Mouse (Mus musculus): ENCODE measurements around the gene Wfdc21. TPM values are rescaled to one million over a fixed set of nuclear protein-coding genes. Genes with fewer than 3 reads are reported as not detected.
A peak's percentile ranks its signal among the peaks of the same experiment; 100 is the strongest.

Wfdc21 gene
- total RNA-seq (2021) = not detected
- long read RNA-seq, experiment 1 = 0 reads
- long read RNA-seq, experiment 2, partial matches to known transcripts = 0 of 1 reads
- long read RNA-seq, experiment 2, other reads (novel, unspliced or antisense) = 0 of 1 reads

DNA sequence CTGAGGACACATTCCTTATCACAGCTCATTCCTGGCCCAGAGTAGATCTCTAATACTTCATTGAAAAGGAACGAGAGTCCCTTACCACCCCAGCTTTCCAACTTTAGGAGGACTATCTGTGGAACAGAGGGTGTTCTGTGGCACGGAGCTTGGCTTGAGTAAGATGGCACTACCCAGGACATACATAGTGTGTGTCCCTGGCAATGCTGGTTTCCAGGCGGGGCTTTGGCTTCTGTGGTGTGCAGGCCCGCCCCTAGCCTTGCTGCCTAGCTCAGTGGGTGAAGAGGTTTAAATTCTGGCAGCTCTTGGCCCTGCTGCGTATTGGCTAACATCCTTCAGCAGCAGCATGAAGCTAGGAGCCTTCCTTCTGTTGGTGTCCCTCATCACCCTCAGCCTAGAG, at the start of gene Wfdc21:
Wfdc21 (plus strand) TSS at position 260 of the 400 bp plus-strand sequence.
- no peak for DNase-seq

DNA sequence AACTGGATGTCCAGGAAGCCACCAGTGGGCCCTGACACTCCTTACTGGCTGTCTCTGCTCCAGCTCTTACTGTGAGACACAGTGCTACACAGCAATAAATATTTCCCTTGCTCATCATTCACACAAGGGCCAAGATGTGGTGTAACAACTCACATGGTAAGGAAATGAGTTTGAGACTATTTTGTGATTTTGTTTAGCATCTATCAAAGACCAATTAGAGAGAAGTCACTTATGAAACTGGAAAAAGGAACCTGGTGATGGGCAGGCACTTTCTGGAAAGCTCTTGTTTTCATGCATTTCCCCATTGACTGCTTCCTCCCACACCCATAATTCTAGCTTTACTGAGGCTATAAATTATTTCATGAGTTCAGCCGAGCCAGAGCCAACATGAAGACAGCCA, 43.0 kb upstream of the Wfdc21 start, which contains the start of gene Wfdc17:
Wfdc17 (plus strand) TSS at position 287 of the 400 bp plus-strand sequence.
- no peak for DNase-seq

DNA sequence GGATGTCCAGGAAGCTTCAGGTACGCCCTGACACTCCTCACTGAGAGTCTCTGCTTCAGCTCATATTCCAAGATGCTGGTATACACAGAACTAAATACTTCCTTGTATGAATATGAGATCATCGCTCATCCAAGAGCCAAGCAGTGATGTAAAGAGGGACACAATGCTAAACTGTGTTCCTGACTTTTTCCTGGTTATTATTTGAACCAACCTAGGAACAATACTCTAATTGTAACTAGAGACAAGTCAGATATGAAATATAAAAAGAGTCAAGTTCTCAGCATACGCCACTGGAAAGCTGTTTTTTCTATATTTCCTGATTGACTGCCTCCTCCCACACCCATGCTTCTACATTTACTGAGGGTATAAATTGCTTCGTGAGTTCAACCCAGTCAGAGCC, 38.0 kb upstream of the Wfdc21 start, which contains the start of gene Wfdc18:
Wfdc18 (plus strand) TSS at position 301 of the 400 bp plus-strand sequence.
- no peak for DNase-seq

- no peak for DNase-seq
Observed at GRCm38 (mm10) chr11:83709683-83710082, 37.1 kb upstream of the Wfdc21 start.

- DNase-seq = no peak
Observed at GRCm38 (mm10) chr11:83712671-83713070, 34.1 kb upstream of the Wfdc21 start.

- DNase-seq = no peak
Observed at GRCm38 (mm10) chr11:83713925-83714324, 32.8 kb upstream of the Wfdc21 start.

DNA sequence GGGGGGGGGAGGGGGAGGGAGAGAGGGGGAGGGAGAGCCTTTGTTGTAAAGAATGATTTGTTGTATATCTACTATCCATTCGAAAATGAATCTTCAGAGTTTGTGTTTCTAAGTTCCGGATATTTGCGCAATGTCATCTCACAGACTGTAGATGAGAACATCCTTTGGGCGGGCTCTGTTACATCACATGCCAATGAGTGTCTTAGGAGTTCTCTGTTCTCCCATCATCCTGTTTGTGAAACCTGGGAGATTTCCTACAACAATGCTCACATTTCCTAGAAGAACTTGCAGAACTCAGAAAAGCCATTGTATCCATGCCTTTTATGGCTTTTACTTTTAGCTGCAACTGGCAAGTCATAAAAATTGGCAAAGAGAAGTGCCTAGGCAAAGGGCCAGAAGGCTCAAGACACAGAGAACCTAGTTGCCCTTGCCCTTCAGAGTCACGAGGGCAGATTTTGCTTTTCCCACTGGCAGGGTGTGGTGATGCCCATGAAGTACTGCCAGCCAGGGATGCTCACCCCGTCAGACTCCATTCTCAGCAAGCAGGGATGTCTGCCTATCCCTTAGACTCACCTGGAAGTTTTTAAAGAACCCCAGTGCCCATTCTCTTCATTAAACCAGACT, 29.6 kb upstream of the Wfdc21 start:
- no peak for DNase-seq

DNA sequence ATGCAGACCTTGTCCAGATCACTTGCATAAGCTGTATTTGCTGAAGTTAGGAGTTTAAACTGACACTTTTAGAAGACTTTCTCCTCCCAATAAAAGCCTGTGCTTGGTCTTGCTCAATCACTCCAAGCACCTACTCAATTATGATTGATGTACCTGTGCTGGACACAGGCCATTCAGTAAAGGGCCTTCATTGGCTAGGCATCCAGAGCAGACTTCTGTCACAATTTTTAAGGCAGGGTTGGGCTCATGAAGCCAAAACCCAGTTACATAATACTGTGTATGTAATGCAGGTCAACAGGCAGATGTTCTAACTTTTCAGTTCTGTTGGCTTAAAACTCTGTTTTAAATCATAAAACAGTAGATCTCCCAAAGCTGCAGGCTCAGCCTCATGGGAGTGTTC, 26.0 kb upstream of the Wfdc21 start:
- no peak for DNase-seq

- DNase-seq = no peak
Observed at GRCm38 (mm10) chr11:83728757-83729432, 17.8 kb upstream of the Wfdc21 start.

- DNase-seq = no peak
Observed at GRCm38 (mm10) chr11:83731116-83731515, 15.6 kb upstream of the Wfdc21 start.

DNA sequence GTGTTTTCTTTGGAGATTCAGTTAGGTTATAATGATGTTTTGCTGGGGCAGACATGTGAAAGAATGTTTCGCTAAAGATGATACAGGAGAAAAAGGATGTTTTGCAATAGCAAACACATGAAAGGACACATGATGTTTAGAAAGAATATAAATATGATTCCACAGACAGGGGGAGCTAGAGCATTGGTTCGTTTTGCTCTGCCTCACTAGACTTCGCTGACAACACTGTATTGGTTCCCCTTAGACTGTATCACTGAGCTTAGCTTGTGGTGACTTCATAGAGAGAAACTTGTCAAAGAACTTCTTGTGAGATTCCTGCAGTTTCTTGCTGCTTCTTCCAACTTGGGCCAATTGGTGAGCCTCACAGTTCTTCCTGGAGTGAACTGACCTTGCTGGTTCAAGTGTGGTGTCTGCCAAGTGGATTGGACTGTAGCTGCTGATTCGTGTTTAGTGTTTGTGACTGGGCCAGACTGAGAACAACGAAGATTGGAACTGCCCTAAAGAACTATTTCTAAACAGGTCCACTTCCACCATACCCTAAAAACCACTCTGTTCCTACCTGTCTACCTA, 13.6 kb upstream of the Wfdc21 start:
- no peak for DNase-seq

GRCm38 (mm10) chr11:83734215-83734614, 12.5 kb upstream of the Wfdc21 start:
- DNase-seq = no peak

DNA sequence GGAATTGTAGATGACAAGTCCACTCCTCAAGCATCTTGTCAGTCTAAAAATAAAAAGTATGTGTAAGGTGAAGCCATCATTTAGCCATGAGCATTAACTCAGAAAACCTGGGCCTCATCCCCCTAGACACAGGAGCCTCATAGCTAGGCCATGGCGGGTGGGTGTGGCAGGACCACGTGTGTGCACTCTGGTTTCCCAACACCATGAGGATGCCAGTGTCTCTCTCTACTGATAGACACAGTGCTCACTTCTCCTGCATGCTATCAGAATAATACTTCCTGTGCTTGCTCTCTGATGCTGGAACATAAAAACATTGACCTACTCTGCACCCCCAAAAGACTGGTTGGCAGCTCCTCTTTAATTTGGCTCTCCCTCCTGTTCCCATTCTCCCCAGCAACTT, 10.9 kb upstream of the Wfdc21 start:
- no peak for DNase-seq

DNA sequence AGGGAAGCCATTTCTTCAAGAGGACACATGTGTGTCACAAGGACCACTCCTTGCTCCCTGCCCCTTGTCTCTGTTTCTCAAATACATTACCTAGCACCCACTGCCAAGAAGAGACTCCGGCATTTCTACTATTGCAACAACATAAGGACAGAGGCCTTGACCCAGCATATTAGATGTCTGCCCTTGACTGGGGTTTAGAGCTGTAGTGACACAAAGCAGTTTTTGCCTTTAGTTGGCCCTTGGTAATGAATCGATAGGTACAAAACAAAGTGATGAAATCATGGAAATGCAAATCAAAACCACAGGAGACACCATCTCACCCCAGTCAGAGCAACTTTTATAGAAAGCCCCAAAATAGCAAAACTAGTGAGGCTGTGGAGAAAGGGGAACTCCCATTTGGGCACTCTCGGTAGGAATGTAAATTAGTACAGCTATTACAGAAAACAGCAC, 9.6 kb upstream of the Wfdc21 start:
- DNase-seq = no peak

GRCm38 (mm10) chr11:83739241-83739640, 7.5 kb upstream of the Wfdc21 start:
- DNase-seq = peak; percentile 74

DNA sequence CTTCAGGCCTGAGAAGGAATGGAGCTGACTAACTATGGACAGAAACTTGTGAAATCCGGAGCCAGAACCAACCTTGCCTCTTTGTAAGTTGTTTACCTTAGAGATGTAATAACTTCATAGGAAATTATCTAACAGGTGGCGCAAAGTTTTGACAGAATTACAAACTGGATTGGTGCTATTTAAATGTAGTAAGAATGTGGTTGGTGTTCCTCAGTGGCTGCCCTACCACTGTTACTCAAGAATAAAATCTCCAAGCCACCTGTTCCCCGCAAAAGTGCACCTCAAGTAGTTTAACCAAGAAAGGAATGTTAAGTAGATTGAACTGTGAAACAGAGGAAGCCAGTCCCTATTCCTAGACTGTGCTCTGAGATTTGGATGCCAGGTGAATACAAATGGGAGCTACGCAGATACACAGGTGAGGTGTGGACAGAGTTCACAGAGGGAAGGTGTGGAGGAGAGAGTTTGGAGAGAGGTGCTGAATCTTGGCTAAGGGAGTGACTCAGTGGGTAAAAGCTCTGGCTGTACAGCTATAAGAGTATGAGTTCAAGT, 6.2 kb upstream of the Wfdc21 start:
- no peak for DNase-seq

DNA sequence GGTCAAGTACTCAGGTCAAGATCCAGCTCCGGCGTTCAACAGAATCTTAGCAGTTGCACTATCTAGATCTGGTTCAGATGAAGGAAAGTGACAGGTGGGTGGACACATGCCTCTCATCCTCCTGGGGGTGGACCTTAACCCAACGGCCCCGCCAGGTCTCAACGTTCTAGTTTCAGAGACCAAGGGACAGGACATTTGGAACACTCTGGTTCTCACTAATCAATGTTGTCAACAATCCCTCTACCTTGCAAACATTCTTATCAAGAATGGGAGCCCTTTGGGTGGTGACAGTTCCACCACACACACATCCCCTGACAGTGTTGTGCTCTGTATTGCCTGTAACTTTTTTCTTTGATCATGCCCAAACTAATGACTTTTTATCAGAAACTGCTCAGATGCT, 4.9 kb upstream of the Wfdc21 start:
- no peak for DNase-seq

GRCm38 (mm10) chr11:83742731-83743355, 3.9 kb upstream of the Wfdc21 start:
- no peak for DNase-seq

- no peak for DNase-seq
Observed at GRCm38 (mm10) chr11:83743525-83743924, 3.2 kb upstream of the Wfdc21 start.

DNA sequence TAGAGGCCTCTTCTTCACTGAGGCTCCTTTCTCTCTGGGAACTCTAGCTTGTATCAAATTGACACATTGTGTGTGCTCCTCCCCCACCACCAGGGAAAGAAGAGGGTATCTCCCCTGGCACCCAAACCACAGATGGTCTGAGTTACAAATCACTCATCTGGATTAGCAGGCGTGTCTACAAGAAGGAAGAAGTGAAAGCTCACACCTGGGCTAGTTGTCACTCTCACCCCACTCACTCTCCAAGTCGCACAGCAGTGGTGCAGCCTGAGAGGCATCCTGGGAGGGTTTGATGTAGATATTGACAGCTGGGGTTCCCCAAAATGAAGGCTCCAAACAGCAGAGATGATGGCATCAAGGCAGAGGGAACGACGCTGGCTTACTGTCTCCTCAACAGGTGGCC, 588 bp upstream of the Wfdc21 start:
- no peak for DNase-seq

DNA sequence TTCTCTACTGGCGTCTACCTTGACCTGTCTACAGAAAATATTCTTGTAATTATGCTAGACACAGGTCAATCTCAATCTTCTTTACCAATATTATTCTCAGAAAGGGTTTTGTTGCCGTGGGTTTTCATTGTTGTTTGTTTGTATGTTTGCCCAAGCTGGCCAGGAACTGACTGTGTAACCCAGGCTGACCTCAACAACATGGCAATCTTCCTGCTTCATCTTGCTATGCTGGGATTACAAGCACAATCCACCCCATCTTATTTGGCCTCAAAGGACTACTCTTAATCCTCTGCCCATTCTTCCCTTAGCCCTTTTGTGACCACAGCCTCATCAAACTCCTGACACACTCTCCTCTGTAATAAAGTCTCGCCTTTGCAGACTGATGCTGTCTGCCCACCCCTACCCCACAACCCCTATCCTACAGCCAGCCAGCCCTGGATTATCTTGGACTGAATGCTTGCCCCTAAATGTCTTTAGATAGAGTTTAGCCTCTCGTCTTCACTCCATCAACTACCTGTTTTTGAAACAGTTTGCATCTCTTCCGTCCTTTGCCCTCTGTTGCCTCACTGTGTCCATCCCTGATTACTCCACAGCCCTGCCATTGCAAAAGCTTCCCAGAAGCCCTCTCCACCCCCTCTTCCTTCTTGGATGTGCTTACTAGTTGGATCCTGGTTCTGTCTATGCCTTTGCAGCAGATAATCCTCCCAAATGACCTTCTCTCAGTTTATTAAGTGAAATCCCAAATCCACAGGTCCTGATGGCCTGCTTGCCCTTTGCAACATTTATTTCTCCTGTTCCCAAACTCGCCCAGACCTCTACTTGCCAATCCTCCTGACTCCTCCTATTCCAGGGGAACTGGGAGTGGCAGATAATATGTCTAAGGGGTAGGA, 881 bp downstream of the Wfdc21 start:
- no peak for DNase-seq

All from gastrocnemius, postnatal 10 days (tissue).